Mouse (Mus musculus) embryonic facial prominence, embryonic 15.5 days (tissue): ENCODE results near the gene Adamts17. TPM values are rescaled to one million over a fixed set of nuclear protein-coding genes. Genes with fewer than 3 reads are reported as not detected.

ENCODE experiments used
- ATAC-seq: fragments of 200-750 bp; cut with Nextera tagmentation; 2 replicates; pipeline ENCODE4 v1.8.0; 2017; ENCODE audit warnings: low read depth, moderate TSS enrichment; ENCODE audit not compliant: insufficient number of reproducible peaks, low FRiP score, low TSS enrichment
- H3K27ac ChIP-seq: fragments of 300-500 bp; sonication (generic); replicated peaks from 2 replicates; pipeline ENCODE4 v1.5.1; 2015; ENCODE audit warnings: mild to moderate bottlenecking, inconsistent platforms
- H3K27me3 ChIP-seq: fragments of 300-500 bp; sonication (generic); 2 replicates; pipeline ENCODE4 v1.6.1; 2015; ENCODE audit warnings: inconsistent platforms
- H3K36me3 ChIP-seq: fragments of 300-500 bp; sonication (generic); 2 replicates; pipeline ENCODE4 v1.6.1; 2015; ENCODE audit warnings: mild to moderate bottlenecking, inconsistent platforms
- H3K4me1 ChIP-seq: fragments of 300-500 bp; sonication (generic); 2 replicates; pipeline ENCODE4 v1.6.1; 2015; ENCODE audit warnings: inconsistent platforms
- H3K4me2 ChIP-seq: fragments of 300-500 bp; sonication (generic); replicated peaks from 2 replicates; pipeline ENCODE4 v1.6.1; 2015; ENCODE audit warnings: mild to moderate bottlenecking, inconsistent platforms
- H3K4me3 ChIP-seq: fragments of 300-500 bp; sonication (generic); replicated peaks from 2 replicates; pipeline ENCODE4 v1.5.1; 2015; ENCODE audit warnings: mild to moderate bottlenecking, inconsistent platforms
- H3K9ac ChIP-seq: fragments of 300-500 bp; sonication (generic); 2 replicates; pipeline ENCODE4 v1.6.1; 2015; ENCODE audit warnings: inconsistent platforms
- H3K9me3 ChIP-seq: fragments of 300-500 bp; sonication (generic); replicated peaks from 2 replicates; pipeline ENCODE4 v1.6.1; 2016; ENCODE audit warnings: inconsistent platforms
- WGBS: fragments of 180-500 bp; shearing (Covaris S2); methylation state at CpG from one replicate; pipeline ENCODE4 v1.1.7; 2015; 5-methylcytosine and 5-hydroxymethylcytosine counted together
- polyA plus RNA-seq: library from polyadenylated mRNA; unstranded; fragments of >200 nt; fragmentation: Nextera tagmentation; extraction: Ambion mirVana; gene quantifications from 2 replicates; pipeline ENCODE4 v1.2.1, GENCODE M21; 2015

Gene Adamts17
- polyA plus RNA-seq, 1 experiment from 2014 or later: 17.4 TPM

GRCm38 (mm10) chr7:66811294-66811693, 28.2 kb upstream of the Adamts17 start:
- H3K27ac ChIP-seq: no peak overlapping the region
- H3K9ac ChIP-seq: no peak overlapping the region
- no peak overlapping the region for H3K4me3 ChIP-seq
- no peaks in the 10 kb centered on the region for H3K36me3 ChIP-seq
- no peaks in the 10 kb centered on the region for H3K9me3 ChIP-seq
- H3K4me1 ChIP-seq: peaks cover 7% of the 10 kb centered on the region; the same call in 1 of the 2 replicates
- no peak overlapping the region for H3K4me2 ChIP-seq
- no peaks in the 10 kb centered on the region for H3K27me3 ChIP-seq
- ATAC-seq: no peak
- 73% methylated on average over 1 of the region's 1 CpGs for WGBS

- H3K4me3 ChIP-seq: no peak overlapping the region
- H3K27me3 ChIP-seq: no peaks in the 10 kb centered on the region
- H3K9ac ChIP-seq: no peak overlapping the region
- no peak for ATAC-seq
- H3K9me3 ChIP-seq: no peaks in the 10 kb centered on the region
- peaks cover 7% of the 10 kb centered on the region; the same call in 1 of the 2 replicates for H3K4me1 ChIP-seq
- WGBS: 55% methylated on average over 4 of the region's 4 CpGs
- no peaks in the 10 kb centered on the region for H3K36me3 ChIP-seq
- no peak overlapping the region for H3K4me2 ChIP-seq
- H3K27ac ChIP-seq: peak overlapping the region; percentile 58; the same call in 1 of the 2 replicates
Observed at GRCm38 (mm10) chr7:66812289-66812688, 27.2 kb upstream of the Adamts17 start.

DNA sequence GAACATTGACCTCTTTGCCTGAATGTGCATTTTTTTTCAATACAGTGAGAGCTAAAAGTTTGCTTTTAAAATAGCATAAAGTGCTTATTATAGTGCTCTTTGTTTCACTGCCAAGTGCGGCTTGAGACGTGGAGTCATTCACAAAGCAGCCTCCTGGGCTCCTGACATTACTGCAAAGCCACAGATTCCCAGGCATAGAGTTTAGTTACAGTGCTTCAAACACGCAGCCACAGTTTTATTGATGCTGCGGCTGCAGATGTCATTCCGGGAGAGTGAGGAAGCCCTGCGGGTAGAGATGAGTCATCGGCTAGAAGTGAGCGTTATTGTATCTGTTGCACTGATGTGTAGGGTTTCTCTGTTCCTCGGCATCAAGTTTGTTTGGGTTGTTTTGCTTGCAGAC, 26.8 kb upstream of the Adamts17 start:
- H3K27me3 ChIP-seq: no peaks in the 10 kb centered on the region

DNA sequence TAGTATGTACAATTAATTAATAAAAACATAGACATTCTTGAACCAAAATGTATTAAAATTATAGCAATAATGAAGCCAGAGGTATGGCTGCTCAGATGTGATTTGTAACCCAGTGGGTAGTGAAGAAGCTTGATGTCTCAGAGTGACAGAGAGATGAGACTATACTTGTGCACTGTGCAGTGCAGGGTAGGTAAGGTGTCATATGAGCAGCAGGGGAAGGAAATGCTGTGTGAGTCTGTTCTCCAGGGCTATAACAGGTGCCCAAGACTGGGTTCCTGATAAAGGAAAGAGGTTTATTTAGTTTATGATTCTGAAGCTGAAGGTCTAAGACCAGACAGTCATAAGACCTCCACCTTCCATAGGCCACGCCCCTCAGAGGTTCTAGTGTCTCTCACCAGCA, 26.4 kb upstream of the Adamts17 start:
- peak; percentile 15; the same call in 1 of the 2 replicates for ATAC-seq

More for the DNA sequence above, 26.8 kb upstream of the Adamts17 start:
- no peak overlapping the region for H3K9ac ChIP-seq
- no peaks in the 10 kb centered on the region for H3K9me3 ChIP-seq
- H3K4me3 ChIP-seq: no peak overlapping the region
- peaks cover 7% of the 10 kb centered on the region; the same call in 1 of the 2 replicates for H3K4me1 ChIP-seq
- WGBS: 16% methylated on average over 9 of the region's 9 CpGs
- no peak overlapping the region for H3K4me2 ChIP-seq
- H3K36me3 ChIP-seq: no peaks in the 10 kb centered on the region
- H3K27ac ChIP-seq: peak overlapping the region; percentile 58; the same call in 1 of the 2 replicates
- peak; percentile 88 for ATAC-seq

GRCm38 (mm10) chr7:66815526-66815925, 24.0 kb upstream of the Adamts17 start:
- 75% methylated on average over 6 of the region's 6 CpGs for WGBS
- Histone ChIP-seq H3K36me3 (no peaks in the 10 kb centered on the region), H3K9me3 (no peaks in the 10 kb centered on the region), H3K4me1 (peaks cover 7% of the 10 kb centered on the region; the same call in 1 of the 2 replicates), H3K9ac (no peak overlapping the region), H3K27ac (no peak overlapping the region), H3K4me2 (no peak overlapping the region), H3K27me3 (no peaks in the 10 kb centered on the region), H3K4me3 (no peak overlapping the region)
- ATAC-seq: no peak

More for the DNA sequence above, 26.4 kb upstream of the Adamts17 start:
- peak overlapping the region; percentile 58 for H3K27ac ChIP-seq
- H3K9me3 ChIP-seq: no peaks in the 10 kb centered on the region
- no peak overlapping the region for H3K4me2 ChIP-seq
- H3K9ac ChIP-seq: no peak overlapping the region
- WGBS: 57% methylated on average over 1 of the region's 1 CpGs
- H3K4me1 ChIP-seq: peaks cover 7% of the 10 kb centered on the region; the same call in 1 of the 2 replicates
- no peaks in the 10 kb centered on the region for H3K36me3 ChIP-seq
- H3K4me3 ChIP-seq: no peak overlapping the region
- H3K27me3 ChIP-seq: no peaks in the 10 kb centered on the region

GRCm38 (mm10) chr7:66820034-66820433, 19.5 kb upstream of the Adamts17 start:
- H3K36me3 ChIP-seq: no peaks in the 10 kb centered on the region
- no peak for ATAC-seq
- no peak overlapping the region for H3K27ac ChIP-seq
- H3K4me1 ChIP-seq: 0 out of 2 replicates have a peak, but pooled peaks cover 4% of the 10 kb centered on the region
- no peak overlapping the region for H3K9ac ChIP-seq
- 21% methylated on average over 6 of the region's 6 CpGs for WGBS
- H3K27me3 ChIP-seq: no peaks in the 10 kb centered on the region
- no peak overlapping the region for H3K4me2 ChIP-seq
- H3K4me3 ChIP-seq: no peak overlapping the region
- H3K9me3 ChIP-seq: no peaks in the 10 kb centered on the region

DNA sequence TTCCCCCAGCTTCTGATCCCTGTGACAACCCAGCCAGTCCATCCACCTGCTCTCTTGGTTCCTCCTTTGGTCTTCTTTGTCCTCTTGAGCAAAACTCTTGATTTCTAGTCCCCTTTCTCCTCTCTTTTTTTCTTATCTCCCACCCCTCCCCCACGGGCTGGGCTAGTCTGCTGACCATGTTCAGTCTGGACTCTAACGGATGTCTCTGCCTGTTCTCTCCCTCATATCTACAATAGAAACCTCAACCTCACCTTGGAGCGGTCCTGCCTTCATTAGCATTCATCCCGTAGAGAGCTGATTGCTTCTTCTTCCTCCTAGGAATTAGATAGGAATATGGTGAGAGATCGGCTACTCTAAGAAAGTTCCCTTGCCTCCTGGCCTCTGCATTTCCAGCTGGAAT, 8.7 kb upstream of the Adamts17 start:
- no peak overlapping the region for H3K9ac ChIP-seq
- WGBS: 69% methylated on average over 5 of the region's 5 CpGs
- no peak for ATAC-seq
- peak overlapping the region; percentile 13; the same call in 1 of the 2 replicates for H3K27ac ChIP-seq
- H3K27me3 ChIP-seq: no peaks in the 10 kb centered on the region
- H3K4me2 ChIP-seq: no peak overlapping the region
- no peaks in the 10 kb centered on the region for H3K36me3 ChIP-seq
- no peaks in the 10 kb centered on the region for H3K9me3 ChIP-seq
- peaks cover 23% of the 10 kb centered on the region for H3K4me1 ChIP-seq
- H3K4me3 ChIP-seq: no peak overlapping the region

DNA sequence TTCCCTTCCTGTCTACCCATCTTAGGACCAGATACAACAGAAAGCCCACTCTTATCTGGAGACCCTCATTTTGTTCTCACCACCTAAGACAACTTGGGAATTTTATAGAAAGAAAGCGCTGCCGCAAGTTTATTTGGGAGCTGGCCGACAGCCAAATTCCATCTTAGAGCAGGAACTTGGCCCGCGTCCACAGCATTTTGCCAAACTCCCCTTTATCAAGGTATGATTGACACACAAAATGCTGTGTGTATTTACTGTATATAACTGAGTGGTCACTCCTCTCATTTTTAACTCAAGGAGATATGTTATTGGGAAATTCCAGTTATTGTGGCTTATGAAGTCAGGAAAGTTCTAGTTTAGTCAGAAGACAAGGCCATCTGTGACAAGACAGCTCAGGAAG, 8.2 kb upstream of the Adamts17 start:
- Histone ChIP-seq H3K27ac (peak overlapping the region; percentile 13; the same call in 1 of the 2 replicates), H3K4me2 (no peak overlapping the region)

DNA sequence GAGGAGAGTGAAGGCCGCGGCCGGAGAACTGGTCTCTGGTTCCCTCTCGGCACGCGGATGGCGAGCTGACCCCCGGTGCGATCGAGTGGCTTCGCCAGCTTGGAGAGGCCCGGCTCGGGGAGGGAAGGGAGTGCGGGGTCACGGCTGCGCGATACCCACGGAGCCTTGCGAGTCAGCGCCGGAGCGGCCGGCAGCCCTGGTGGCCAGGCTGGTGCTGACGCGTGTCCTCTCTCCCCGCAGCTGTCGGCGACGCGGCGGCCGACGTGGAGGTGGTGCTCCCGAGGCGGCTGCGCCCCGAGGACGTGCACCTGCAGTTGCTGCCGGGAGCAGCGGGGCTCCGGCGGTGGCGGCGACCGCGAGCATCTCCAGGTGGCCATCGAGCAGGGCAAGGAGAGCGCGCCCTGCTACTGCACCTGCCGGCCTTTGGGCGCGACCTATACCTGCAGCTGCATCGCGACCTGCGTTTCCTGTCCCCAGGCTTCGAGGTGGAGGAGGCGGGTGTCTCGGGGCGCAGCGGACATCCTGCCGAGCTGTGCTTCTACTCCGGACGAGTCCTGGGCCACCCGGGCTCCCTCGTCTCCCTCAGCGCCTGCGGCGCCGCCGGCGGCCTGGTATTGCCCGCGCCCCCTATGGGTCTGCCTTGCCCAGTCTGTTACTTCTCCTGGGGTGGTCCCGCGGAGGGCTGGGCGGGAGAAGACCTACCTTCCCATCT, 629 bp downstream of the Adamts17 start:
- peak; percentile 25 for ATAC-seq
- under 1% methylated on average over 71 of the region's 76 CpGs for WGBS

More for the DNA sequence above, 8.2 kb upstream of the Adamts17 start:
- Histone ChIP-seq H3K36me3 (no peaks in the 10 kb centered on the region), H3K9me3 (no peaks in the 10 kb centered on the region), H3K4me1 (peaks cover 21% of the 10 kb centered on the region), H3K9ac (no peak overlapping the region), H3K27me3 (no peaks in the 10 kb centered on the region), H3K4me3 (no peak overlapping the region)
- ATAC-seq: no peak
- 22% methylated on average over 5 of the region's 5 CpGs for WGBS

GRCm38 (mm10) chr7:66841165-66841564, 1.6 kb downstream of the Adamts17 start:
- Histone ChIP-seq H3K36me3 (no peaks in the 10 kb centered on the region), H3K4me2 (peak overlapping the region; percentile 99), H3K9me3 (no peaks in the 10 kb centered on the region), H3K4me3 (peak overlapping the region; percentile 68), H3K27me3 (no peaks in the 10 kb centered on the region), H3K9ac (no peak overlapping the region), H3K4me1 (peaks cover 38% of the 10 kb centered on the region), H3K27ac (peak overlapping the region; percentile 14; the same call in 1 of the 2 replicates)
- WGBS: 42% methylated on average over 7 of the region's 7 CpGs
- no peak for ATAC-seq

More for the DNA sequence above, 629 bp downstream of the Adamts17 start:
- Histone ChIP-seq H3K27me3 (no peaks in the 10 kb centered on the region), H3K4me2 (peak overlapping the region; percentile 99), H3K4me1 (peaks cover 41% of the 10 kb centered on the region), H3K9me3 (no peaks in the 10 kb centered on the region), H3K4me3 (peak overlapping the region; percentile 68), H3K9ac (peak overlapping the region; percentile 59), H3K27ac (peak overlapping the region; percentile 80), H3K36me3 (no peaks in the 10 kb centered on the region)

GRCm38 (mm10) chr7:66842021-66842420, 2.5 kb downstream of the Adamts17 start:
- no peak overlapping the region; the same call in 1 of the 2 replicates for H3K27ac ChIP-seq

More at GRCm38 (mm10) chr7:66842021-66842420, 2.5 kb downstream of the Adamts17 start:
- Histone ChIP-seq H3K4me2 (peak overlapping the region; percentile 99), H3K9me3 (no peaks in the 10 kb centered on the region), H3K27me3 (no peaks in the 10 kb centered on the region), H3K36me3 (no peaks in the 10 kb centered on the region), H3K4me1 (peaks cover 38% of the 10 kb centered on the region), H3K4me3 (peak overlapping the region; percentile 68; the same call in 1 of the 2 replicates), H3K9ac (no peak overlapping the region)
- WGBS: 22% methylated on average over 10 of the region's 10 CpGs
- 0 out of 2 replicates have a peak, but pooled peaks have one; percentile 7 for ATAC-seq
